Mouse (Mus musculus) A20 (cell line): ENCODE results near the gene C2cd6.

Experiments used
- DNase-seq: peaks from one replicate; pipeline ENCODE4 v3.0.0-alpha.2; 2011; ENCODE audit warnings: low read depth, low spot score

The C2cd6 gene

DNA sequence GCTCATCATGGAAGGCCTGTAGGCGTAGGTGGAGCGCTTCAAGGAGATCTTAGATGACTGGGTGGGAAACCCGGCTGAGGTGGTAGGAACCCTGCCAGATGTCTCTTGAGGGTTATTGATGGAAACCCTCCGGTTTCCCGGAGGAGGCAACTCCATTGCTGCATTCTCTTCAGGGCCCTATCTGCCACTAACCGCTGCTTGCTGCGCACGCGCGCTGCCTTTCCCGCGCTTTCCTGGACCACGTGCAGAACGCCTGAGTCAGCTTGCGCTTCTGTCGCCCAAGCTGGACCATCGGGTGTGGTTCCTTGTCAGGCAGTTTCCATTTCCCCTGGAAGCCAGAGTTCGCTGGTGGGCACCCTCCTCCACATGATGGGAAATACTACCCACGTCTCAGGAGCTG lies at the start of gene C2cd6:
TSS of gene C2cd6 (minus strand) at position 196 of the 400 bp plus-strand sequence.
- no peak for DNase-seq

DNA sequence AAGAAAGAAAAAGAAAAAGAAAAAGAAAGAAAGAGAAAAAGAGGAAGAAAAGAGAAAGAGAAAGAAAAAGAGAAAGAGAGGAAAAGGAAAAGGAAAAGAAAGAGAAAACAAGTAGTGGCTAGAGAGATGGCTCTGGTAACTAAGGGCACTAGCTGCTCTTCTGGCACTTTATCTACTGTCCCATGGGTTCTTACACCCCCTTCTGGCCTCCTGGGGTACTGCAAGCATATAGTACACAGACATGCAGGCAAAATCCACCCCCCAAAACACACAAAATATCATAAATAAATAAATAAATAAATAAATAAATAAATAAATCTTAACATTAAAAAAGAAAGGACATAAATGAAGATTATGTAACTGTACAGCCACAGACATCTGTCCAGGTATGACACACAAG lies 48.1 kb upstream of the C2cd6 start:
- DNase-seq = peak; percentile 69

DNA sequence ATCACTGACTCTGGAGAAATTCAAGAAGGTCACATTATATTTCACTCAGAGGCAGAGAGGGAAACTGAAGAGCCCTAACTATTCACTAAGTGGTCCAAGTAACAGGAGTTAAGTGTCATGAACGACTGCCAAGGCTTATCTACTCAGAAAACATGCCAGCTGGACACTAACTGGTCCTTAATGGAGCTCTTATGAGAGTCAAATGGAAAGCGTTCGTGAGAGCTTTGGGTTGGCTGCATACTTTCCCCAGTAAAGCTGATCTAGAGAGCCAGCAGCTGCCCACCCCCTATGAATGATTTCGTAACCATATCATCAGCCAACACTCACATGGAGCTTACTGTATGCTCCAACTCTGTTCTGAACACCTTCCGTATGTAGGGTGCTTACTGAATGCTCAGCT lies 39.7 kb upstream of the C2cd6 start:
- no peak for DNase-seq

DNA sequence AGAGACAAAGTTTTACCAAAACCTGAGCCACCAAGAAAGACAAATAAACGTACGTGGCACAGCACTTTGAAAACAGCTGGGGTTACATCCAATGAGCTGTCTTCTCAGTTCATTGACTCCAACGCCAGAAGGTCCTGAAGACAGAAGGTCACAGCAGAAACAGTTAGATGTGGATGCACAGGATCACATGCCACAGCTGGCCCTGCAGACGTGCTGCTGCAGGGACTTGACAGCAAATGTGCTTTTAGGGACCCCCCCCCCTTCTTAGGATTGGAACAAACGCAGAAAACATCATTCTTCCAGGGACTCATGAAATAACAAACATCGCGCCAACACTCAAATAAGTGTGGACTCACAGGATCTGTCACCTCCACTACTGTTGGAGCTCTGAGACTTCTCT lies 34.2 kb upstream of the C2cd6 start:
- no peak for DNase-seq

DNA sequence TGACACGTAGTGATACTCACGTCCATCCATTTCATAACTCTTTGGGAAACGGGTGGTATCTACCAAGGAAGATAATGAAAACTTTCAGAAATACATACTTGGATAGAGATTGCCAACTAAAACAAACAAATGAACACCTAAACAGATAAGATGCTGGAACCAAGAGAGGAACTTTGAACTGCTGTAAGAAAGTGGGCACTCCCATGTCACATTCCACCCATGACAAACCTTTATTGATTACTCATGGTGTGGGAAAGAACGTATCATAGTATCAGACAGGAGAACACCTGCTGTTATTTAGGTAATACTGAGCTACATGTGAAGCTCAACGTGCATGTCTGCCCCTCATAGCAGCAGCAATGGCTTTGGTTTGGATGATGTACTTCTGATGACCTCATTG lies 30.9 kb upstream of the C2cd6 start:
- no peak for DNase-seq

DNA sequence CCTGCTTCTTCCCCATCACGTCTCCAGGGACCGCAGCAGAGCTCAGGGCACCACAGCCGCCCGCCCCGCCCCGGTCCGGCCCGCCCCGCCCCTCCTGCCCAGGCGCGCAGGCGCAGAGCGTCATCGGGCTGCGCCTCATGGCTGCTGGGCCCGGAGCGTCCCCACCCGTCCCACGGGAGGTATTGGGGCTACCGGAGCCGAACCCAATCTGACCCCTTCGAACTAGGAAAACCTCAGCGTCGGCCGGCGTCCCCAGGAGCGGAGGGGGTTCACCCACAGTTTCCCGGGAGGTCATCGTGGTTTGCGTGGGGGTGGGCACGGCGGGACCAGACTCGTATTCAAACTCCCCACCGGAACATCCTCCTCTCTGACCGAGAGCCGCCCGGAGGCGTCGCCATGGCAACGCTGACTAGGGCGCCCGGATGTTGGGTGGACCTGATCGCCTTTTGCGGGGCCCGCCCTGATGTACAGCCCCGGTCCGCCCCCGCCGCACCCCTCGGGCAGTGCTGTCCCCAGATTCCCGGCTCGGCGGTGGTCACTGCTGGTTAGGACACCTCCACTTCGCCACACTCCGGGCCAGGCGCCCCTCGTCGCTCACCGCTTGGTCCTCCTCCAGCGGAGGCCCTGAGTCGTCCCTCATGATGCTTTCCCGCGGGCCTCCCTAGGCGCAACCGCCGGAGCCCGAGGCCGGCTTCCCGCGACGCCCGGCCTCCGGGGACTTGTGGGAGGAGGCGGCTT lies 25.2 kb upstream of the C2cd6 start, which contains the start of gene Tmem237:
TSS of gene Tmem237 (minus strand) at position 689 of the 738 bp plus-strand sequence.
- DNase-seq = peak; percentile 95

DNA sequence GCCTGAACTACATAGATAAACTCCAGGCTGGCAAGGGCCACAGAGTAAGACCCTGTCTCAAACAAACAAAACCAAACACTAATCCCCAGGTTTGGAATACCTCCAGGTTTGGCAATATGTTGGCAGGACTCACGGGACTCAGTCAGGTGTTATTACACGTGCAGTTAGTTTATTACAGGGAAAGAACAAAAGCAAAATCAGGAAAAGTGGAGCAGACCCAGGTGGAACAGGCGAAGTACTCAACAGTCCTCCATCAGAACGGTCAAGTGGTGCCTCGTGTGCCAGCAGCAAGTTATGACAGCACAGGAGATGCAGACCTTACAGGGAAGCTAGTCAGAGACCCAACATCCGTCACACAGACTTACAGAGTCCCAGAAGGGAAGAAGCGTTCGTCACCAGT lies 15.8 kb upstream of the C2cd6 start:
- DNase-seq = no peak

DNA sequence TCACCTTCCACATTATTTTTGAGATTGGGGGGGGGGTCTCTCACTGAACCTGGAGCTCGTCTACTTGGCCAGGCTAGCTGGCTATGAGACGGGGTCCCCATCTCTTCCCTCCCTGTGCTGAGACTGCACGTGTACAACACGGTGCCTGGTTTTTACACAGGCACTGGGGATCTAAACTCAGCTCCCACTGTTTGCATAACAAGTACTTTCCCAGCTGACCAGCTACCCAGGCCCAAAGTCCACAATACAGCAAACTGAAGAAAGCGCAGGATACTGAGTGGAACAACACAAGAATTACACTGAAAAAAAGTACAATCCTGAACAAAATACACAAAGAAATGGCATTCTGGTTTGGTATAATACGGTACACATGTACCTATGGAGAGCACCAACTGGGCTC lies 7.4 kb upstream of the C2cd6 start:
- DNase-seq = no peak

DNA sequence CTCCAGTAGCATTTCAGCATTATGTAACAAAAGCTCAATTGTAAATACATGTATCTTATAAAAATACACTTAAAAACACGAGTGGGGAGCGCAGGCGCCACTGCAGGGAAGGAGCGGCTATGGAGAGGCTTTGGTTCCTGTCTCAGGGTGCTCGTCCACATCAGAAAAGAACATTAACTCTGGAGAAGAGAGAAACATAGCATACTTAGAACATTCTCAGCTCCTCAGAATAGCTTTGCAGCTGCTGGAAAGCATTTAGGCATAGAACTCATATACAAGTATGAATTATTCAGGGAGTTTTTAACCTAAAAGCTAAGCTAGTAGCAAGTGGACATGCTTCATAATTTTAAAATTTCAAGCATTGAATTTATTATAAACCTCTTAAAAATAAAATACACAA lies 6.3 kb upstream of the C2cd6 start:
- no peak for DNase-seq

DNA sequence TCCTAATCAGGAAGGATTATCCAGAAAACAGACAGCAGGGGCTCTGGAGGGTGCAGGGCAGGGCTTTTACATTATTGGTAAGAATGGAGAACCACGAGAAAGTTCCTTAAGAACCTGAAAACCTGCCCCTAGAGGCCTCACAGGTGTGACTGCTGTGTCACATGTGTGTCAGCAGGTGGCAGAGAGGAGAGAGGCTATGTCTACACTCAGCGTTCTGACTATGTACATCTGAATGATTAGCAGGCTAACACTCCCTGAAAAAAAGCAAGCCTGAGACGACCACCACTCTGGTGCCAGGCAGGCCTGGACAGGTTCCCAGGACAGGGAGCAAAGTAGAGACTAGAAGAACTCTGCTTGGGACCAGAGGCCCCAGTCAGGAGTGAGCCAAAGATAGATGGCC lies 23.8 kb downstream of the C2cd6 start:
- peak; percentile 61 for DNase-seq

DNA sequence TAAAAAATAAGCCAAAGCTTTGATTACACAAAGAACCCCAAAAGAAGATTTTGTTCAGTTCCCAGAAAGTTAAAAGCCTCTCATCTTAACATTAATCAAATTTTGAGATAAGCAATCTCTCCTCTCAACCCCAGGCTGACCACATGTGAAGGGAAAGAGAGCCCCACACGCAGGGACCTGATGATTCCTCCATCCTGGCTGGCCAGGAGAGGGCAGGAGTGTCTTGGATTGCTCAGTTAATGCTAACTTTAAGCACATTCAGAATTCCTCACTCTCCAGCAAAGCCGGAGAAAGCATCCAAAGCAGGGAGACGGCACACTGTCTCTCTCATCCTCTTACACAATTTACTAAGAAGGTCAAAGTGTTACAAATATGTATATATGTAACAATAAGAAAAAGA lies 26.7 kb downstream of the C2cd6 start:
- no peak for DNase-seq

DNA sequence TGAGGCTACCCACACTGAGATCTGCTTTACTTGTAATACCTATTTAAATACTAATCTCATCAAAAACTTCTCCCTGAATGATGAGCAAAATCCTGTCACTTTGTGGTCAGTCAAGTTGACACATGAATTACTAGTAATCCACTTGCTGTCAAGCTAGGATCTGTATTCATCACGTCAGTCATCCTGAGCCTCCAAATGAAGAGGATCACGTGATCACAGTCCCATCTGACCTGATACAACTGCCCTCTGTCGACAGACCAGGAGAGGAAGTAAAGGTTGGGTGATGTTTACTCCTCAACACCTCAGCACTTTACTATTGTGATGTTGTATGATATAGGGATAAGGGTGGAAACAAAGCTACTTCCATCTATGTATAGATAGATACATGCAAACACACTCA lies 31.0 kb downstream of the C2cd6 start:
- peak; percentile 44 for DNase-seq

DNA sequence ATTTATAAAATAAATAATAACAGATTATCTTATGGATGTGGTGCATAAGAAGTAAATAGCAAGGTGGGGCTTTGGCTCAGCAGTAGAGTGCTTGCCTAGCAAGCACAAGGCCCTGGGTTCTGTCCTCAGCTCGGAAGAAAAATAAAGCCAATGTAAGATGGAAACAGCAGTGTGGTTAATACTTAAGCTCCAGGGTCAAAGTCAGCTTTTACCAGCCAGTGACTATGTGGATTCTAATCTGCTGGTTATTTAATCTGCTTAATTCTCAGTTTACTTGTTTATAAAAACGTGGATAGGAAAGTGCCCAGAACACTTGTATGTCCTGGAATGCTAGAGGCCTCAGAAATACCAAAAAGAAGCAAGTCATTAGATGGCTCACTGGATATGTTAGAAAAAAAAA lies 37.7 kb downstream of the C2cd6 start:
- DNase-seq = no peak

DNA sequence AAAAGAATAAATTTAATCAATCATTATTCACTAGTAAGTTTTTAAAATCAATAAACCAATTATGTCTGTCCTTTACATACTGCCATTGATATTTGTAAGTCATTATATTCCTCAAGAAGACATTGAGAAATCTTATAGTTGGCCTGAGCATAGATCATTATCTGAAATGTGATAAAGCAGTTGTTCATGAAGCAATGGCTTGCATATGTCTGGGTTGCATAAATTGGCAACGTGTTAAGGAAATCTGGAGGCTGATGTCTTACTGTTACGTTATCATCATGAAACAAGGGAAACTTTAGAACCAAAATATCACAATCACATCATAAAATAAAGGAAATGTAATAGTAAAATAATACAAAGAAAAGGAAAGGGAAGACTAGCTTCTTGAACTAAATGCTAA lies 43.4 kb downstream of the C2cd6 start:
- no peak for DNase-seq

DNA sequence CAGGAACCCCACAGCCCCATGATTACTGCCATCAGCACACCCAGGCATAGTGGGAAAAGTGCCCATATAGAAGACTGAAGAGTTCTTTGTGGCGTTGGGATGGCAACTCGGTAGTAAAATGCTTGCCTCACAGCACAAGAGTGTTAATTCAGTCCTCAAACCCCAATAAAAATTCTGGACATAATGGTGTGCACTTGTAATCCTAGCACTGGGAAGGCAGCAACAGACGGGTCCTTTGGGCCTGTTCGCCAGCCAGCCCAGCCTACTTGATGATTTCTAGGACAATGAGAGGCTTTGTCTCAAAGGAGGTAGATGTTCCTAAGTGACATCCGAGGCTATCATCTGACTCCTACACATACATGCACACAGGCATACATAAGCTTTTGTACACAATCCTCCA lies 57.0 kb downstream of the C2cd6 start:
- DNase-seq = no peak

DNA sequence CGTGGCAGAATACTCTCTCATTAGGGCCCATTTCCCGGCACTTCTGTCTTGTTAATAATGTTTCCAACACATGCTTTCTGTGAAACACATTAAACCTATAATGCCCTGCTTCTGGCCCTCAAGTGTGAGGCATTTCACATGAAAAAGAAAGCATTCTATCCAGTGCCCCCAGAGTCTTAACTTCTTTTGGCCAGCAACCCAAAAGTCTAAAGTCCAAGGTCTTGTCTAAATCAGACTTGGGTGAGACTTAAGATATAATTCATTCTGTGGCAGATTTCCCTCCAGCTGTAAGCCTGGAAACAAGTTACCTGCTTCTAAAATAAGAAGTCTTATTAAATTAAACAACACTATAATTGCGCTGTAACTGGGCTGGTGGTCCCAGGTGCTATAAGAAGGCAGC lies 73.1 kb downstream of the C2cd6 start:
- DNase-seq = no peak

DNA sequence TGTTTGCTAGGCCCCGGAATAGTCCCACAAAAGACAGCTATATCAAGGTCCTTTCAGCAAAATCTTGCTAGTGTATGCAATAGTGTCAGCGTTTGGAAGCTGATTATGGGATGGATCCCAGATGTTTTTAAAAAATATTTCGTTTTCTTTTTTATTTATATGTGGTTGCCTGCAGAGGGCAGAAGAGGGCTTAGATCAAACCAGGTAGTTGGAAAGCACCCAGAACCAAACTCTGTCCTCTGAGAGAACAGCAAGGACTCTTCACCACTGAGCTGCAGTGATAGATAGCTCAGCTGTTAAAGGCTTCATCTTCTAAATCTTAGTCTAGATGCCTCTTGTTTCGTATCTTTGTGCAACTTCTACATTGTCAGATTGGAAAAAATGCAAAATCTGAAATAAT lies 85.5 kb downstream of the C2cd6 start:
- DNase-seq = peak; percentile 60
